Mouse (Mus musculus): ENCODE data around the gene Rnf123. TPM values are rescaled to one million over a fixed set of nuclear protein-coding genes. Genes with fewer than 3 reads are reported as not detected.
A peak's percentile ranks its signal among the peaks of the same experiment; 100 is the strongest.

The Rnf123 gene
- total and polyA plus RNA-seq, 2 experiments from 2014 or later = 32.9 to 40.5 TPM

GRCm38 (mm10) chr9:108069529-108069928 lies 13.6 kb downstream of the Rnf123 start:
- H3K9me3 ChIP-seq (replicated peaks; ENCODE audit: control insufficient read depth, low read length) = no peaks in the 10 kb centered on the region
- no peaks in the 10 kb centered on the region for H3K27me3 ChIP-seq (ENCODE audit: control insufficient read depth, insufficient read depth, low read length)
- H3K9ac ChIP-seq (replicated peaks; ENCODE audit: low read depth, low read length) = 0 out of 2 replicates have a peak overlapping the region, but pooled peaks have one; percentile 15
- no peak for ATAC-seq (ENCODE audit: insufficient read depth, low read depth)
- peaks cover 28% of the 10 kb centered on the region for H3K36me3 ChIP-seq (replicated peaks; ENCODE audit: control insufficient read depth, insufficient read depth, low read length)
- H3K4me1 ChIP-seq (ENCODE audit: control insufficient read depth, insufficient read depth) = peaks cover 16% of the 10 kb centered on the region
- TF ChIP-seq EP300 (IDR thresholded peaks at IDR 0.05; ENCODE audit: low read depth) (no peak), CTCF (IDR thresholded peaks at IDR 0.05; ENCODE audit: low read depth) (no peak)
- 0 out of 2 replicates have a peak overlapping the region, but pooled peaks have one; percentile 4 for H3K27ac ChIP-seq (ENCODE audit: low read depth)
- WGBS = 58% methylated on average over 7 of the region's 7 CpGs
- H3K4me2 ChIP-seq (ENCODE audit: low read depth, low read length) = no peak overlapping the region
- DNase-seq (ENCODE audit: low spot score) = no peak
- no peak overlapping the region for H3K4me3 ChIP-seq (ENCODE audit: low read depth, low read length)

GRCm38 (mm10) chr9:108069007-108069406 lies 14.1 kb downstream of the Rnf123 start:
- Histone ChIP-seq H3K4me3 (ENCODE audit: low read depth, low read length) (no peak overlapping the region), H3K27me3 (ENCODE audit: control insufficient read depth, insufficient read depth, low read length) (no peaks in the 10 kb centered on the region), H3K36me3 (replicated peaks; ENCODE audit: control insufficient read depth, insufficient read depth, low read length) (peaks cover 30% of the 10 kb centered on the region), H3K9me3 (replicated peaks; ENCODE audit: control insufficient read depth, low read length) (no peaks in the 10 kb centered on the region), H3K4me1 (ENCODE audit: control insufficient read depth, insufficient read depth) (peaks cover 16% of the 10 kb centered on the region), H3K27ac (ENCODE audit: low read depth) (no peak overlapping the region), H3K4me2 (ENCODE audit: low read depth, low read length) (no peak overlapping the region), H3K9ac (replicated peaks; ENCODE audit: low read depth, low read length) (no peak overlapping the region)
- WGBS = 91% methylated on average over 9 of the region's 9 CpGs
- DNase-seq (ENCODE audit: low spot score) (no peak), ATAC-seq (ENCODE audit: insufficient read depth, low read depth) (no peak)
- TF ChIP-seq CTCF (IDR thresholded peaks at IDR 0.05; ENCODE audit: low read depth) = no peak
- no peak for TF ChIP-seq EP300 (IDR thresholded peaks at IDR 0.05; ENCODE audit: low read depth)

- Histone ChIP-seq H3K9me3 (replicated peaks; ENCODE audit: control insufficient read depth, low read length) (no peaks in the 10 kb centered on the region), H3K9ac (replicated peaks; ENCODE audit: low read depth, low read length) (no peak overlapping the region), H3K4me3 (ENCODE audit: low read depth, low read length) (no peak overlapping the region), H3K4me2 (ENCODE audit: low read depth, low read length) (no peak overlapping the region), H3K27ac (ENCODE audit: low read depth) (peak overlapping the region; percentile 46), H3K27me3 (ENCODE audit: control insufficient read depth, insufficient read depth, low read length) (no peaks in the 10 kb centered on the region), H3K4me1 (ENCODE audit: control insufficient read depth, insufficient read depth) (peaks cover 9% of the 10 kb centered on the region), H3K36me3 (replicated peaks; ENCODE audit: control insufficient read depth, insufficient read depth, low read length) (peaks cover 41% of the 10 kb centered on the region)
- ATAC-seq (ENCODE audit: insufficient read depth, low read depth) (peak; percentile 30; the same call in 1 of the 2 replicates), DNase-seq (ENCODE audit: low spot score) (peak; percentile 86)
- TF ChIP-seq CTCF (IDR thresholded peaks at IDR 0.05; ENCODE audit: low read depth) (peak; percentile 98), EP300 (IDR thresholded peaks at IDR 0.05; ENCODE audit: low read depth) (no peak)
- 19% methylated on average over 8 of the region's 8 CpGs for WGBS
Measured at GRCm38 (mm10) chr9:108067900-108068299, 15.2 kb downstream of the Rnf123 start.

GRCm38 (mm10) chr9:108067199-108067598 lies 15.9 kb downstream of the Rnf123 start:
- no peak overlapping the region for H3K27ac ChIP-seq (ENCODE audit: low read depth)
- H3K9me3 ChIP-seq (replicated peaks; ENCODE audit: control insufficient read depth, low read length) = no peaks in the 10 kb centered on the region
- H3K4me3 ChIP-seq (ENCODE audit: low read depth, low read length) = no peak overlapping the region
- H3K36me3 ChIP-seq (replicated peaks; ENCODE audit: control insufficient read depth, insufficient read depth, low read length) = peaks cover 48% of the 10 kb centered on the region
- DNase-seq (ENCODE audit: low spot score) (no peak), ATAC-seq (ENCODE audit: insufficient read depth, low read depth) (no peak)
- H3K27me3 ChIP-seq (ENCODE audit: control insufficient read depth, insufficient read depth, low read length) = no peaks in the 10 kb centered on the region
- no peak overlapping the region for H3K4me2 ChIP-seq (ENCODE audit: low read depth, low read length)
- H3K9ac ChIP-seq (replicated peaks; ENCODE audit: low read depth, low read length) = no peak overlapping the region
- TF ChIP-seq EP300 (IDR thresholded peaks at IDR 0.05; ENCODE audit: low read depth) (no peak), CTCF (IDR thresholded peaks at IDR 0.05; ENCODE audit: low read depth) (0 out of 2 replicates have a peak, but pooled peaks have one; percentile 10)
- H3K4me1 ChIP-seq (ENCODE audit: control insufficient read depth, insufficient read depth) = peaks cover 5% of the 10 kb centered on the region
- WGBS = 83% methylated on average over 7 of the region's 7 CpGs

GRCm38 (mm10) chr9:108065491-108066011 lies 17.6 kb downstream of the Rnf123 start:
- no peak overlapping the region for H3K9ac ChIP-seq (replicated peaks; ENCODE audit: low read depth, low read length)
- H3K4me2 ChIP-seq (ENCODE audit: low read depth, low read length) = no peak overlapping the region
- no peak overlapping the region for H3K4me3 ChIP-seq (ENCODE audit: low read depth, low read length)
- H3K4me1 ChIP-seq (ENCODE audit: control insufficient read depth, insufficient read depth) = no peaks in the 10 kb centered on the region
- H3K27me3 ChIP-seq (ENCODE audit: control insufficient read depth, insufficient read depth, low read length) = no peaks in the 10 kb centered on the region
- TF ChIP-seq CTCF (IDR thresholded peaks at IDR 0.05; ENCODE audit: low read depth) (peak; percentile 68), EP300 (IDR thresholded peaks at IDR 0.05; ENCODE audit: low read depth) (no peak)
- DNase-seq (ENCODE audit: low spot score) = peak; percentile 62
- no peaks in the 10 kb centered on the region for H3K9me3 ChIP-seq (replicated peaks; ENCODE audit: control insufficient read depth, low read length)
- WGBS = 39% methylated on average over 5 of the region's 5 CpGs
- ATAC-seq (ENCODE audit: insufficient read depth, low read depth) = peak; percentile 56; the same call in 1 of the 2 replicates
- H3K27ac ChIP-seq (ENCODE audit: low read depth) = no peak overlapping the region
- peaks cover 52% of the 10 kb centered on the region for H3K36me3 ChIP-seq (replicated peaks; ENCODE audit: control insufficient read depth, insufficient read depth, low read length)

- Histone ChIP-seq H3K4me2 (ENCODE audit: low read depth, low read length) (no peak overlapping the region), H3K9ac (replicated peaks; ENCODE audit: low read depth, low read length) (no peak overlapping the region), H3K27ac (ENCODE audit: low read depth) (no peak overlapping the region), H3K27me3 (ENCODE audit: control insufficient read depth, insufficient read depth, low read length) (no peaks in the 10 kb centered on the region), H3K9me3 (replicated peaks; ENCODE audit: control insufficient read depth, low read length) (no peaks in the 10 kb centered on the region), H3K4me3 (ENCODE audit: low read depth, low read length) (no peak overlapping the region), H3K36me3 (replicated peaks; ENCODE audit: control insufficient read depth, insufficient read depth, low read length) (peaks cover 67% of the 10 kb centered on the region), H3K4me1 (ENCODE audit: control insufficient read depth, insufficient read depth) (no peaks in the 10 kb centered on the region)
- DNase-seq (ENCODE audit: low spot score) (no peak), ATAC-seq (ENCODE audit: insufficient read depth, low read depth) (no peak)
- WGBS = 91% methylated on average over 12 of the region's 12 CpGs
- TF ChIP-seq EP300 (IDR thresholded peaks at IDR 0.05; ENCODE audit: low read depth) = no peak
- no peak for TF ChIP-seq CTCF (IDR thresholded peaks at IDR 0.05; ENCODE audit: low read depth)
Measured at GRCm38 (mm10) chr9:108063361-108063760, 19.8 kb downstream of the Rnf123 start.

Data from heart, postnatal 0 days (tissue).